In genomic region chr11:74532401-74532800, GRCm38 (mm10) we compare ENCODE assay signal across 21 mouse cellular contexts.
DNase-seq lines count a peak whose midpoint lies in the region; ATAC-seq and TF ChIP-seq lines count a peak whose summit lies in the region.
"Had no signal": no experiment of that assay in that cellular context is flagged by ENCODE, and none has a peak within 500 bp of the region (broad histone marks: within the 10 kb centered on the region; RNA-seq: fewer than 3 reads in every experiment).

No protein-coding gene starts in this region.

- peaks cover 26% of the 10 kb centered on the region for H3K4me1 ChIP-seq in forebrain, embryonic 10.5 days
- H3K4me1 ChIP-seq in forebrain, embryonic 12.5 days, result peaks cover 20% of the 10 kb centered on the region
- peaks cover 26 to 31% of the 10 kb centered on the region in 2 experiments for H3K4me1 ChIP-seq in MEL (ENCODE audit: control insufficient read depth in 1 of 2, insufficient read depth in 2 of 2, low read length in 2 of 2)

- TF ChIP-seq RAD21 in MEL (IDR thresholded peaks at IDR 0.05; ENCODE audit: low read depth, low read length), result no peak

- H3K9me3 ChIP-seq in forebrain, embryonic 10.5 days, result no peaks in the 10 kb centered on the region
- H3K9me3 ChIP-seq in forebrain, embryonic 12.5 days, result no peaks in the 10 kb centered on the region
- no peaks in the 10 kb centered on the region for H3K9me3 ChIP-seq in MEL (replicated peaks; ENCODE audit: insufficient read depth, low read length)
- H3K9me3 ChIP-seq: embryonic facial prominence, embryonic 13.5 days; embryonic facial prominence, embryonic 15.5 days; G1E had no signal

- H3K27ac ChIP-seq in forebrain, embryonic 10.5 days, result 0 out of 2 replicates have a peak overlapping the region, but pooled peaks have one; percentile 51
- no peak overlapping the region for H3K27ac ChIP-seq in forebrain, embryonic 12.5 days
- no peak overlapping the region for H3K27ac ChIP-seq in MEL (ENCODE audit: control insufficient read depth, low read depth, low read length)
- H3K27ac ChIP-seq: embryonic facial prominence, embryonic 13.5 days; embryonic facial prominence, embryonic 15.5 days had no signal

- H3K4me2 ChIP-seq in forebrain, embryonic 12.5 days, result no peak overlapping the region
- H3K4me2 ChIP-seq: embryonic facial prominence, embryonic 13.5 days; embryonic facial prominence, embryonic 15.5 days had no signal

- no peak for ATAC-seq in forebrain, embryonic 12.5 days (ENCODE audit: low FRiP score)
- ATAC-seq in monocyte, adult 5-6 weeks (replicated peaks; ENCODE audit: insufficient number of reproducible peaks, low FRiP score, low TSS enrichment, poor library complexity, severe bottlenecking), result 0 out of 2 replicates have a peak, but pooled peaks have one; percentile 41
- ATAC-seq: forebrain, embryonic 14.5 days; forebrain, embryonic 16.5 days had no signal

- H3K79me2 ChIP-seq in MEL (ENCODE audit: control insufficient read depth, insufficient read depth, low read length, poor library complexity), result no peaks in the 10 kb centered on the region

- TF ChIP-seq POLR2A in MEL (IDR thresholded peaks at IDR 0.05; ENCODE audit: control insufficient read depth in 1 of 2, insufficient read depth in 1 of 2, low read depth in 1 of 2, low read length in 2 of 2, poor library complexity in 1 of 2), result no peak

- H3K36me3 ChIP-seq in forebrain, embryonic 10.5 days (replicated peaks), result no peaks in the 10 kb centered on the region
- no peaks in the 10 kb centered on the region for H3K36me3 ChIP-seq in forebrain, embryonic 12.5 days (replicated peaks)
- peaks cover 0 to 24% of the 10 kb centered on the region in 2 experiments; a peak in 2 of 4 replicates for H3K36me3 ChIP-seq in MEL (ENCODE audit: control insufficient read depth in 1 of 2, insufficient read depth in 2 of 2, low read length in 2 of 2)
- H3K36me3 ChIP-seq: embryonic facial prominence, embryonic 13.5 days; embryonic facial prominence, embryonic 15.5 days had no signal

- no peak overlapping the region for H3K9ac ChIP-seq in forebrain, embryonic 12.5 days
- H3K9ac ChIP-seq in MEL (ENCODE audit: control insufficient read depth, low read depth, low read length, poor library complexity, severe bottlenecking), result no peak overlapping the region
- H3K9ac ChIP-seq: embryonic facial prominence, embryonic 13.5 days; embryonic facial prominence, embryonic 15.5 days had no signal

- no peak overlapping the region for H3K4me3 ChIP-seq in forebrain, embryonic 10.5 days
- no peak overlapping the region for H3K4me3 ChIP-seq in forebrain, embryonic 12.5 days (replicated peaks)
- H3K4me3 ChIP-seq in MEL (ENCODE audit: control insufficient read depth in 1 of 2, insufficient read depth in 1 of 2, low read depth in 2 of 2, low read length in 2 of 2), result no peak overlapping the region
- H3K4me3 ChIP-seq: embryonic facial prominence, embryonic 13.5 days; embryonic facial prominence, embryonic 15.5 days; erythroblast, embryonic 14.5 days had no signal

- peaks cover 17% of the 10 kb centered on the region for H3K27me3 ChIP-seq in forebrain, embryonic 10.5 days (ENCODE audit: poor library complexity, severe bottlenecking)
- H3K27me3 ChIP-seq in forebrain, embryonic 12.5 days, result peaks cover 8% of the 10 kb centered on the region; the same call in 1 of the 2 replicates
- H3K27me3 ChIP-seq in MEL (ENCODE audit: control insufficient read depth in 1 of 2, insufficient read depth in 2 of 2, low read length in 2 of 2), result no peaks in the 10 kb centered on the region
- H3K27me3 ChIP-seq: embryonic facial prominence, embryonic 15.5 days had no signal

- no peak for DNase-seq in forebrain, embryonic 10.5 days (ENCODE audit: extremely low spot score, low spot score)
- peak; percentile 59 for DNase-seq in A20 (ENCODE audit: low read depth, low spot score)
- no peak for DNase-seq in MEL (ENCODE audit: low read depth, low spot score)
- no peak for DNase-seq in thymus, postnatal 36 days
- no peak for DNase-seq in adrenal gland, adult 8-10 months
- DNase-seq: adrenal gland, adult 2 months; adrenal gland, postnatal 14 days; adrenal gland, postnatal 36 days; cerebellum, adult 11-12 months; cerebellum, adult 2 months; cerebellum, adult 9-10 months; cerebellum, postnatal 10 days; cerebellum, postnatal 25 days had no signal

- 81% methylated on average over 4 of the region's 4 CpGs for WGBS in forebrain, embryonic 10.5 days
- WGBS in forebrain, embryonic 12.5 days, result 74% methylated on average over 4 of the region's 4 CpGs

- TF ChIP-seq CTCF in MEL (IDR thresholded peaks at IDR 0.05 in 2 of 3, conservative IDR thresholded peaks at IDR 0.05 in 1 of 3; ENCODE audit: control insufficient read depth in 1 of 3, insufficient read depth in 1 of 3, low read depth in 2 of 3, low read length in 3 of 3, poor library complexity in 1 of 3, severe bottlenecking in 1 of 3), result no peak

- no peak for TF ChIP-seq EP300 in MEL (IDR thresholded peaks at IDR 0.05; ENCODE audit: low read depth in 1 of 2, low read length in 2 of 2)

TF ChIP-seq in MEL, 35 proteins besides CTCF, POLR2A, EP300 and RAD21:
- TF ChIP-seq NELFE (IDR thresholded peaks at IDR 0.05; ENCODE audit: low read depth, low read length) (0 out of 2 replicates have a peak, but pooled peaks have one; percentile 18), ZKSCAN1 (IDR thresholded peaks at IDR 0.05; ENCODE audit: low read depth, low read length) (no peak)
